Mouse (Mus musculus) limb, embryonic 14.5 days (tissue): ENCODE measurements around the gene Ndufa4l2. TPM values are rescaled to one million over a fixed set of nuclear protein-coding genes. Genes with fewer than 3 reads are reported as not detected.

Source experiments
- ATAC-seq: fragments of 200-750 bp; cut with Nextera tagmentation; 2 replicates; pipeline ENCODE4 v1.8.0; 2017; ENCODE audit warnings: low read depth, moderate number of reproducible peaks, moderate TSS enrichment; ENCODE audit not compliant: low FRiP score
- DNase-seq: peaks from one replicate; pipeline ENCODE4 v3.0.0-alpha.2; 2015; ENCODE audit warnings: low spot score
- H3K27ac ChIP-seq: fragments of 300-500 bp; sonication (generic); replicated peaks from 2 replicates; pipeline ENCODE4 v1.5.1; 2014; ENCODE audit warnings: low read depth, mild to moderate bottlenecking, low read length, moderate library complexity, mixed read lengths
- H3K27me3 ChIP-seq: fragments of 300-500 bp; sonication (generic); 2 replicates; pipeline ENCODE4 v1.6.1; 2014; ENCODE audit warnings: low read length, mixed read lengths; ENCODE audit not compliant: control insufficient read depth, insufficient read depth
- H3K36me3 ChIP-seq: fragments of 300-500 bp; sonication (generic); 2 replicates; pipeline ENCODE4 v1.6.1; 2014; ENCODE audit warnings: mild to moderate bottlenecking, low read length, moderate library complexity, mixed read lengths; ENCODE audit not compliant: control insufficient read depth, insufficient read depth
- H3K4me1 ChIP-seq: fragments of 300-500 bp; sonication (generic); 2 replicates; pipeline ENCODE4 v1.6.1; 2014; ENCODE audit warnings: antibody characterized with exemption, low read length, mixed read lengths; ENCODE audit not compliant: control insufficient read depth, insufficient read depth
- H3K4me2 ChIP-seq: fragments of 300-500 bp; sonication (generic); replicated peaks from 2 replicates; pipeline ENCODE4 v1.6.1; 2014; ENCODE audit warnings: low read depth, mild to moderate bottlenecking, low read length, moderate library complexity; ENCODE audit not compliant: severe bottlenecking
- H3K4me3 ChIP-seq: fragments of 300-500 bp; sonication (generic); replicated peaks from 2 replicates; pipeline ENCODE4 v1.5.1; 2014; ENCODE audit warnings: low read length
- H3K9ac ChIP-seq: fragments of 300-500 bp; sonication (generic); 2 replicates; pipeline ENCODE4 v1.6.1; 2014; ENCODE audit warnings: mild to moderate bottlenecking, low read depth, low read length, moderate library complexity; ENCODE audit not compliant: severe bottlenecking
- H3K9me3 ChIP-seq: fragments of 300-500 bp; sonication (generic); 2 replicates; pipeline ENCODE4 v1.6.1; 2016; ENCODE audit warnings: low read length; ENCODE audit not compliant: control insufficient read depth
- POLR2A ChIP-seq: fragments of 200-500 bp; IDR thresholded peaks from 2 replicates; pipeline ENCODE4 v1.8.0; 2012; ENCODE audit warnings: inconsistent platforms, mild to moderate bottlenecking, moderate library complexity, borderline replicate concordance; ENCODE audit not compliant: insufficient read depth, insufficient read length; ENCODE audit errors: extremely low read depth
- WGBS: fragments of 180-500 bp; shearing (Covaris S2); extraction: QIAGEN DNeasy Blood & Tissue Kit; methylation state at CpG from one replicate; pipeline ENCODE4 v1.1.7; 2014; 5-methylcytosine and 5-hydroxymethylcytosine counted together
- polyA plus RNA-seq, 2 experiments: library from polyadenylated mRNA; depleted of rRNA in 1 of 2; stranded (reverse) in 1 of 2; unstranded in 1 of 2; fragments of >200 nt; fragmentation: Nextera tagmentation in 1 of 2; extraction: Ambion mirVana in 1 of 2; gene quantifications; 2 replicates each; pipeline versions ENCODE4 v1.2.1 to v1.2.3; 2012 to 2014

Ndufa4l2 gene
- polyA plus RNA-seq, 2 experiments = 36.9 to 62.9 TPM

GRCm38 (mm10) chr10:127531548-127531947 lies 16.8 kb downstream of the Ndufa4l2 start:
- Histone ChIP-seq H3K4me2 (peak overlapping the region; percentile 46), H3K27ac (no peak overlapping the region)
- no peak for ATAC-seq

GRCm38 (mm10) chr10:127534036-127534928 lies 19.5 kb downstream of the Ndufa4l2 start, which contains the start of gene Nxph4:
Nxph4 (minus strand) TSS chr10:127534559.
- TF ChIP-seq POLR2A = no peak
- DNase-seq = no peak
- H3K27ac ChIP-seq = no peak within 1 kb of the TSS
- peak within 1 kb of the TSS; percentile 93 for H3K4me2 ChIP-seq
- H3K9ac ChIP-seq = peak within 1 kb of the TSS; percentile 52
- peaks cover 47% of the 10 kb centered on the region for H3K4me1 ChIP-seq
- under 1% methylated on average over 54 of the region's 78 CpGs for WGBS
- H3K9me3 ChIP-seq = no peaks in the 10 kb centered on the region
- H3K36me3 ChIP-seq = peaks cover 13% of the 10 kb centered on the region
- H3K4me3 ChIP-seq = peak within 1 kb of the TSS; percentile 52
- no peak for ATAC-seq
- H3K27me3 ChIP-seq = peaks cover 66% of the 10 kb centered on the region

More at GRCm38 (mm10) chr10:127531548-127531947, 16.8 kb downstream of the Ndufa4l2 start:
- peak overlapping the region; percentile 25; the same call in 1 of the 2 replicates for H3K4me3 ChIP-seq
- DNase-seq = no peak
- no peak for TF ChIP-seq POLR2A
- no peaks in the 10 kb centered on the region for H3K36me3 ChIP-seq
- H3K4me1 ChIP-seq = peaks cover 56% of the 10 kb centered on the region
- no peak overlapping the region for H3K9ac ChIP-seq
- H3K27me3 ChIP-seq = peaks cover 92% of the 10 kb centered on the region
- H3K9me3 ChIP-seq = no peaks in the 10 kb centered on the region
- WGBS = 0% methylated on average over 4 of the region's 4 CpGs

- H3K27ac ChIP-seq = no peak overlapping the region
- no peak for TF ChIP-seq POLR2A
- 2% methylated on average over 24 of the region's 30 CpGs for WGBS
- peaks cover 60% of the 10 kb centered on the region for H3K27me3 ChIP-seq
- H3K9ac ChIP-seq = no peak overlapping the region
- ATAC-seq = no peak
- peak overlapping the region; percentile 93 for H3K4me2 ChIP-seq
- H3K4me1 ChIP-seq = peaks cover 40% of the 10 kb centered on the region
- no peaks in the 10 kb centered on the region for H3K9me3 ChIP-seq
- H3K4me3 ChIP-seq = peak overlapping the region; percentile 52
- H3K36me3 ChIP-seq = peaks cover 20% of the 10 kb centered on the region
- no peak for DNase-seq
Observed at GRCm38 (mm10) chr10:127534929-127535384, 20.2 kb downstream of the Ndufa4l2 start.

- Histone ChIP-seq H3K9me3 (no peaks in the 10 kb centered on the region), H3K36me3 (peaks cover 37% of the 10 kb centered on the region), H3K4me2 (no peak overlapping the region), H3K27ac (no peak overlapping the region), H3K4me1 (peaks cover 22% of the 10 kb centered on the region), H3K9ac (no peak overlapping the region), H3K27me3 (peaks cover 45% of the 10 kb centered on the region), H3K4me3 (no peak overlapping the region)
- 0 out of 2 replicates have a peak, but pooled peaks have one; percentile 16 for ATAC-seq
- DNase-seq = peak; percentile 49
- no peak for TF ChIP-seq POLR2A
- WGBS = 17% methylated on average over 8 of the region's 8 CpGs
Observed at GRCm38 (mm10) chr10:127536586-127537314, 22.0 kb downstream of the Ndufa4l2 start.
